Mouse (Mus musculus) gastrocnemius, postnatal 4 days (tissue): ENCODE measurements around the gene Cabp4. TPM values are rescaled to one million over a fixed set of nuclear protein-coding genes. Genes with fewer than 3 reads are reported as not detected.
A peak's percentile ranks its signal among the peaks of the same experiment; 100 is the strongest.

Experiments used
- DNase-seq, 2 experiments: peaks; one replicate each; pipeline ENCODE4 v3.0.0; 2021 to 2022; ENCODE audit warnings: low spot score in 2 of 2, mixed read lengths in 2 of 2
- total RNA-seq, 2 experiments: library from RNA; stranded (reverse); gene quantifications; 2 replicates each; pipeline ENCODE4 v1.2.3; 2021

Gene Cabp4
- total RNA-seq, 2 experiments from 2014 or later: not detected

DNA sequence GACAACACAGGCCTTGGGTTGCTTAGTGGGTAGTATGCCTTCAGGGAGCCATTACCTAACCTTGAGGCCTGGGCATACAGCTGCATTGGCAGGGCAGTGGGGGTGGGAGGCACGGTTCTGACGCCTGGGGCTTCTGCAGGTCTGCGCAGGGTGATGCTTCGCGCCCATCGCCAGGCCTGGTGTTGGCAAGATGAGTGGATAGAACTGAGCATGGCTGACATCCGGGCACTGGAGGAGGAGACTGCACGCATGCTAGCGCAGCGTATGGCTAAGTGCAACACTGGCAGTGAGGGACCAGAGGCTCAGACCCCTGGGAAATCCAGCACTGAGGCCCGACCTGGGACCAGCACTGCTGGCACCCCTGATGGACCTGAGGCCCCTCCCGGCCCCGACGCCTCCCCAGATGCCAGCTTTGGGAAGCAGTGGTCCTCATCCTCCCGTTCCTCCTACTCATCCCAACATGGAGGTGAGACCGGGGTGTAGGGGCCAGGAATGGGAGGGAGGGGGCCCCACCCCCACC lies 39.1 kb downstream of the Cabp4 start:
- DNase-seq: no peak

DNA sequence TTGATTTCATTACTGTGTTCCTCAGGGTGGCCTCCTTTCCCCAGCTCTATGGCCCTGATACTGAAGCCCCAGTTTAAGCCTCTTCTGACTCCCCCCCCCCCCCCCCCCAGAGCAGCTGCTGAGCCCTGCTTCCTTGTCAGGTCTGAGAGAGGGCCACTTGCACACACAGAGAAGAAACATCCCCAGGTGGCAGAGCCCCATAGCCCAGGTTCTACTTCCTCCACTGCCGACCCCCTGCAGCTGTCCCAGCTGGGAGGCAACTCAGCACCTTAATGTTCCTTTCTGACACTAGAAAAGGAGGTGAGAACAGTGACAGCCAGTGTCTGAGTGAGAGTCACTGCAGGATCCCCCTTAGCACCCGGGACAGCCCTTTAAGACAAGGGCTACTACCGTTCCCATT lies 40.0 kb downstream of the Cabp4 start:
- DNase-seq: no peak

DNA sequence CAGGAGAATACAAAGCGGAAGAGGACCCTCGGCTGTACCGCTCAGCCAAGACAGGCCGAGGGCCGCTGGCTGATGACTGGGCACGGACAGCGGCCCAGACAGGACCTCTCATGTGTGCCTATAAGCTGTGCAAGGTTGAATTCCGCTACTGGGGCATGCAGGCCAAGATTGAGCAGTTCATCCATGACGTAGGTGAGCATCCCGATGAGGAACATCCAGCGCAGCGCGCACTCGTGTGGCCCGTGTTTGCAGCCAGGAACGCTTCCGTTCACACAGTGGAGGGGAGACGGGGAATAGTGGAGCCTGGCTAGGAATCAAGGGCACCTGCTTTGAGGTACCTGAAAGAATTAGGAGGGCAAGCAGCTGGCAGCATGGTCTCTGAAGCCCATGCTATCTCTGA lies 40.5 kb downstream of the Cabp4 start:
- DNase-seq: no peak

DNA sequence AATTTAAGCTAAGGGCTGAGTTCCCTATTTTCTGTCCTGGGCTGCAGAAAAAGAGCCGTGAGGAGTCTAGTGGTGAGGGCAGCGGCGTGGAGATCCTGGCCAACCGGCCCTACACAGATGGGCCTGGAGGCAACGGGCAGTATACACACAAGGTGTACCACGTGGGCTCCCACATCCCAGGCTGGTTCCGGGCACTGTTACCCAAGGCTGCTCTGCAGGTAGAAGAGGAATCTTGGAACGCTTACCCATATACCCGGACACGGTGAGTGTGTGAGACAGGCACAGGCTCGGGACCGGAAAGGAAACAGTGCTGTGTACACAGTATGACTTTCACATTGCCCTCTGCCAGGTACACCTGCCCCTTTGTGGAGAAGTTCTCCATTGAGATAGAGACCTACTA lies 41.2 kb downstream of the Cabp4 start:
- no peak for DNase-seq

DNA sequence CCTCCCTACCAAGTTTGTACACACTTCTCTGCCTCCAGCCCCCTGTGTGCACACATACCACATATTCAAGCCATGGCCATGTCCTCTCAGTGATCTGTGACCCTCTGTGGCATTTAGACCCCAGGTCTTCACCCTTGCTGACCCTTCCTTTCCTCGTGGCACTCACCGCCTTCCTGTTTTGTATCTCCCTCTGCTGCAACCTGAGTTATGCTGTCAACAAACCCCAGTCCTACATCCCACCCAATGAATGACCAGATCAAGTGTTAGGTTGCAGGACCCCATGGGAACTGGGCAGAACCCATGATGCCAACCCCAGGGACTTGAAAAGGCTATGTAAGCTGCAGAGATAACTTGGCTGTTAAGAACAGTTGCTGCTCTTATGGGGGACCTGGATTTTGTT lies 41.8 kb downstream of the Cabp4 start:
- DNase-seq: no peak

DNA sequence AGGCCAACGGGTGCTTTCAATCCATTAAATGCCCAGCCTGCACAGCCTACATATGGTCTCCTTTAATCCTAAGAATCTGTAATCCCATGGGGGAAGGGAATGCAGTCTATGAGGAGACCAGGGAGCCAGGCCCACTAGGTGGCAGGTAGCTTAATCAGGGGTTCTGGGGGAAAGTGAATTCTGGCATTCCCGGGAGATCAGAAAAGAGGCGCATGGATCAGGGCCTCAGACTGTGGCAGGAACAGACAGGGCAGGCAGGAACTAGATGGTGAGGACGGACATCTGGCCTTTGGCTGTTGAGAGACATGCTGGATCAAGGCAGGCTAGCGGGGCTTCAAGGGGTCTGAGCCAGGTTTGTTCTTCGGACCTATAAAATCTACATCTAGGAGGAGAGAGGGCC lies 42.4 kb downstream of the Cabp4 start:
- DNase-seq: no peak

DNA sequence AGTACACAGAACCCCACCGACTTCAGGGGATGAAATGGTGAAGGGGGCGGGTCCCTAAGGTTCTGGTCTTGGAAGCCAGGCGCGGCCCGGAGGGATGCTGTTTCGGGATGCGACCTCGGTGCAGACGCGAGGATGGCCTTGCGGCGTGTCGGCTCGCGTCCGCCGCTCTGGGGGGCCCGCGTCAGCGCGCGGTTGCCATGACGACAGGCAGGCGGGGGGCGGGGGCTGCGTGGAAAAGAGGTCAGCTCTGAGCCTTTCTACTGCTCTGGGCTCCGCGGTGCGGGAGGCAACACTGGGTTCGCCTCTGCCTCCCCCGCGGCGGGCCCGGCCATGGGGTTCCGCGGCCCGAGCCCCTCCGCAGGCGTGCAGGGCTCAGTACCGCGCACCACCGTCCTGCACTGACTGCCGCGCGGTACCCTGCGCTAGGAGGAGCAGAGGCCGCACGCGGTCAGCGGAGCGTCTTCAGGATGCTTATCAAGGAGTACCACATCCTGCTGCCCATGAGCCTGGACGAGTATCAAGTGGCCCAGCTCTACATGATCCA lies 43.0 kb downstream of the Cabp4 start:
- no peak for DNase-seq

DNA sequence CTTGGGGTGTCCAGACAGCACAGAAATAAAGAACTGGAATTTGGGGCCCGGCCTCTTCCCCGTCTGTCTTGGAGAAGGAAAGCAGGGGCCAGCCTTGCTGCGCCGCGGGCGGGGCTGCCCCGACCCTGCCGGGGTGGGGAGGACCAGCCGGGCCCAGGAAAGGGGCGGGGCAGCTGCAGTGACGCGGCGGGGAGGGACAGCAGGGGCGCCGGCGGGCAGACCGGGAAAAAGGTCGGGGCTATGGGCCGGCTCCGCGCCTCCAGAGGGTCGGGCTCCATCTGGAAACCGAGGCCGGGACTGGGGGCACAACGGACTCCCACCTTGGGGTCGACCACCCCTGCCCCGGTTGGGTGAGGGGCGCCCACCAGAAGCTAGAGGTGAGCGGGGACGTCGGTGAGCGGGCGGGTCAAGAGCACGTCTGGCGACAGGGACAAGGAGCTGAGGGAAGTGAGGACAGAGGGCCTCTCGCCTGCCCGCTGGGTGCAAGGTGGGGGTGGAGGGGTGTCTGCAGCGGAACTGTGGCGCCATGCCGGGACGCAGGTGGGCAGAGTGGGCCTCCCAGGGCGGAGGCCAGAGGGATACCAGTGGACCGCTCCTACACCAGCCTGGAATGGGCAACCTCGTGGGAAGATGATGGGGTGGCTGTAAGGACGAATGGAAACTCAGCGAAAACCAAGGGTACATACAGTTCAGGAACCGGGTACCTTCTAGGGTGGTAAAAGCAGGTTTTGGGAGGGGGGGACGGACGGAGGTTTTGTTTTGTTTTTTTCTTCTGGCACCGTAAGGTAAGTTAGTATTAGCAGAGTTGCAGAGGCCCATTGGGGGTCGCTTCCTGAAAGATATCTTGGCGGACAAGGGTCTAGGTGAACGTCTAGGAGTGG lies 43.8 kb downstream of the Cabp4 start, which contains the start of gene Pitpnm1:
Gene Pitpnm1, plus strand, starts transcription at position 162 of the 881 bp plus-strand sequence.
- peak; percentile 59 to 69 for DNase-seq

DNA sequence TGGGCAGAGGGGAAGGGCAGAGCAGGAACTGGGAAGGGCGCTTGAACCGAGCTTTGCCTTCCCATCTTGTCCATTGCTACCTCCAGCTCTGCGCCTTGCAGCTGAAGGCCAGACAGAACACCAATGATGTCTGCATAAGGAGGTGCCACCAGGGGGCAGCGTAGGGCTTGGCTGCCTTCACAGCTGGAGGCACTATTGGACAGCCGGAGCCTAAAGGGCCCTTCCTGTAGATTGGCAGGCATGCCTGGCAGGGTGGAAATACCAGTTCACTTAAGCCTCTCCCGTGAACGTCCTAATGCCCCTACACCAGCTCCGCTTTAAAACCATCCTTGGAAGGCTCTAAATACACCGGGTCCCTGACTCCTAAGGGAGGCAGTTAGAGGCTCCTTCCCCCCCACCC lies 44.8 kb downstream of the Cabp4 start:
- peak; percentile 84 to 93 for DNase-seq

DNA sequence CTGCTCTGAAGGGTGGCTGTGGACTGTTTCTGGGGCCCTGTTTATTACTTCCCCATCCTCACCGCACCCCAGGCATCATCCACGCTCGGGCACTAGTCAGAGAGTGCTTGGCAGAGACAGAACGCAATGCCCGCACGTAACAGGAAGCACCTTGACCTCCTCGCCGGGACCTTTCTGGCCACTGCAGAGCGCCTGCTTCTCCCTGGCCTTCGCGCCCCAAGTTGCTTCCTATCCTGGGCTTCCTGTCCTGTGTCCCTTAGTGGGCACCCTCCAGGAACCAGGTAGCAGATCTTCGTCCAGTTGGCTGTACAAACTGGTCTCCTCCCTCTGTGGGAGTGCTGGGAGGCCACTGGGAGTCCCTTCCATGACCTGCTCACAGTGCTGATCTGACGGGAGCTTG lies 45.4 kb downstream of the Cabp4 start:
- no peak for DNase-seq

DNA sequence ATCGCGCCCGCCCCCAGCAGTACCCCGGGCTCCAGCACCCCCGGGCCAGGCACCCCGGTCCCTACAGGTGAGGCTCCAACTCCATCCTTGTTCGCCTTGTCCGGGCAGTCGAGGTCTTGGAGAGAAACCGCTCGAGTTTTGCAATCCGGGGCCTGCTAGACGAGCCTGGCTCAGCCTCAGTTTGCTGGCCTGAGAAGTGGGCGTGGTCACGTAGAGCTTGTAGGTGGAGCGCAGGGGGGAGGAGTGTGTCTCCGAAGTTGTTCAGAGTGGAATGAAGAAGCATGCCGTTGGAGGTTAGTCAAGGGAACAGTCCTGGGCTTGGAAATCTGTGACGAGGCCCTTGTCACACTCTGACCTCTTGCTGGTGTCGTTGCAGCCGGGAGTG lies 46.4 kb downstream of the Cabp4 start:
- DNase-seq: peak in 1 of 2 experiments; percentile 75

DNA sequence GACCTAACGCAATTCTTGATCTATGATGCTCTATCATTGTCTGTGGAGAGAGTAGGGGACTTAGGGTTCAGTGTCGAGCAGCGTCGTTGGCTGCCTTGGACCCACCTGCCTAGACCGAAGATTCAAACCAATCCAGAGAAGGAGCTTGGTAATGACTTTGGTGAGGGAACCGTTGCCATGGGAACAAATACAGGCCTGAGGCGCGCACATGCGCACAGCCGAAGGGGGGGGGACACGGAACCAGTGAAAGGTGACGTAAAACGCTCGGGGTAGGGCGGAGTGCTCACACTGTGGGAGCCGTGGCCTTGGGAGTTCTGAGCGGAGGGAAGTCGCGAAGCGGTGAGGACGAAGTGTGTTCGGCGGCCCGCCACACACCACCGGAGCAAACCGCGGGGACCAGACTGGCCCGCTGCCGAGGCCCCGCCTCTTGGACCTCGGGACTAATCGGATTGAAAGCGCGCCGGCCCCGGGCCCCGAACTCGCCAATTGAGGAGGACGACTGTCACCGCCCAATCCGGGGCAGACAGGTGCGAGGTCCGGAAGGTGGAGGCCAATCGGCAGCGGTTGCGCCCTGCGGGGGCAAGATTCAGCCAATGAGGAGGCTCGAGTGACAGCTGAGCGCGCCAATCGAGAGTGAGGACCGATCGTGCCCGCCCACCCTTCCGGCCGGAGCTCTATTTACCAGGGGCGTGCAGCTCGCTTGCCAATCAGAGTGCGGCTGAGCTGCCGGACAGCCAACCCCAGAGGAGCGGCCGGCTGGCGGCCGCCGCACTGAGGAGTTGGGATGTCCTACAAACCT lies 47.0 kb downstream of the Cabp4 start, which contains the start of gene Cdk2ap2:
Gene Cdk2ap2, plus strand, starts transcription at position 541 of the 799 bp plus-strand sequence.
- DNase-seq: peak; percentile 98

DNA sequence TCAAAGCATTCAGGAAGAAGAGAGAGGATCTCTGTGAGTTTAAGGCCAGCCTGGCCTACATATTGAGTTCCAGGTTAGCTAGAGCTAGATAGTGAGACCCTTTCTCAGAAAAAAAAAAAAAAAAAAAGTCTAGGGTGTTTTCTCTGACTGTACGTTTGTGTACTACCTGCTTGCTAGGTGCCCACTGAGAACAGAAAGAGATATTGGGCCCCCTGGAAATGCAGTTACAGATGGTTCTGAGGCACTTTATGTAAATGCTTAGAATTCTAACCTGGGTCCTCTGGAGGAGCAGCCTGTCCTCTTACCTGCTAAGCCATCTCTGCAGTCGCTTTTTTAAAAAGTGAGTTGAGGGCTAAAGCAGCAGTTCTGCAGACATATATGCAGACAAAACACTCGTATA lies 48.0 kb downstream of the Cabp4 start:
- no peak for DNase-seq

DNA sequence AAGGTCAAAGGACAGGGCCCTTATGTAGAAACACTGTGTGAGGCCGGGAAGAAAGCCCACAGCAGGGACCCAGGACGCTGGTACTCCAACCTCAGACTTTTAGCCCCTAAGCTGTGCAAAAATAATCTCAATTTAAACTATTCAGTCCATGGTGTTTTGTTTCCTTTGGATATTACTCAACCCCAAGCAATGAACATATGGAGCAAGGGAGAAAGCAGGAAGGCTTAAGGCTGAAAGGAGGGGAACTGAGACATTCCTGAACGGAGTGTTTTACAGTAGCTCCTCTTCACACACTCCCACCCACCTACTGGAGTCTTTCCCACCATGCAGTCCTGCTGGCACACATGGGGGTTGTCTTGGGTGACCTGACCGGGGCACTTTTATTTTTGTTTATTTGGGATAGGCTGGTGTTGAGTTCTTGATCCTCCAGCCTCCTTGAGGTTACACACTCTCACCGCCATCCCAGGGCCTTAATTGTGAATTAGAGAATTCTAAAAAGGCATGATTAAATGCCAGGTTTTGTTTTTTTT lies 49.0 kb downstream of the Cabp4 start:
- no peak for DNase-seq

DNA sequence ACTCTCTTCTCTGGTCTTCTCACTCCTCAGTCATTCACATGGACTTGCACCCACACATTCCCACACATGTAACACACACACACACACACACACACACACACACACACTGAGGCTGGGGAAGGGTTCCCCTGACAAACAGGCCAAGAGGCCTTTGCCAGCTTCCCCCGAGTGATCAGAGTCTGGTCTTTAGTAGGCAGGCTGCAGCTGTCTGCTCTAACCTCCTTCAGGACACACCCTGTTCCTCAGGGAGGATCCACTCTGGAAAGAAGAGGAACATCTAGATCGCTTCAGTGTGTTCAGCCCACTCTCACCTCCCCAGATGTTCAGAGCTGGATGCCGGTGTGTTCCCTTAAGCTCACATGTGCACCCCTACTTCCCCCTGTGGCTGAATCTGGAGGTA lies 49.5 kb downstream of the Cabp4 start:
- DNase-seq: no peak

DNA sequence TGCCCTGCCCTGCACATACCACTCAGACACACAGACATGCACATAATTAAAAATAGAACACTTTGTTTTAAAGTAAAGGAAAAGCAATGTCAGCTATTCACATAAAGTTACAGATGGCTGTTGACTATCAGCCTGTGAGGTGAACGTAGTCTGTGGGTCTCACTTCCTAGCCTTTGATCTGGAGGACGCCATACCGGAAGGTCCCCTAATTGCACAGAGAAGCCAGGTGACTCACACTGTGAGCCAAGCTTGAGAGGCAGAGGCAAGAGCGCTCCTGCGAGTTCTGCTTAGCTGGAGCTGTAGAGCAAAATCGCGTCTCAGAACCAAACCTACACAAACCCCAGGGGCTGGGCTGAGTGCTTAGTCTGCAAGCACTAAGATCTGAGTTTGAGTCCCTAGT lies 50.1 kb downstream of the Cabp4 start:
- DNase-seq: no peak

DNA sequence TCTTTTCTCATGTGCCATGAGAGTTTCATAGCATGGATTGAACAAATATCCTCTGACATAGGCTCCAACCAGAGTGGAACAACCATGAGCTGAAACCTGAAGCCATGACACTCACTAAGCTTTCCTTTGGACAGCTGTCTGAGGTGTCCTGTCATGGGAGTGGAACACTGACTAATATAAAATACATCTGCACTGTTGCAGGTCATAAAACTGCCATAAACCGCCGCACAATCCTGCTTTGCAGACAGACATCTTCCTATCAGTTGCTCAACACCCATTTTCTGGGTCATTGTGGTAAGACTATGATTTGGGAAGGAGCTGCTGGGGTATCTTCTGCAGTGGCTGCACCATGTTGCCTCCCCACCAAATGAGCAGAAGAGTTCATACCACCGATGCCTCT lies 51.1 kb downstream of the Cabp4 start:
- DNase-seq: no peak

DNA sequence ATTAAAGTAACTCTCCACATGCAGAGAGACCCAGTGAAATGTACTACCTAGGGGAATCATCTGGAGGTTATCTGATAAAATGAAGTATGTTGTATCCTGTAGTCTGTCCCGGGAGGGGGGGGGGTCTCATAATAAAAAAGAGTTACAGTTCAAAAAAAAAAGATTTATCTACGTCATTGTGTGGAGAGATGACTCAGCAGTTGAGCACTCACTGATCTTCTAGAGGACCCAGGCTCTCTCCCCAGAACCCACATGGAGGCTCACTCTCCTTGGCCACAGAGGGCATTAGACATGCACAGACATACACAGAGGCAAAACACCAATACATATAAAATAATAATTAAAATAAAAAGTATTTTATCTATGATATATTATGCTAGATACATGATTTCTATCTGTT lies 52.5 kb downstream of the Cabp4 start:
- no peak for DNase-seq

DNA sequence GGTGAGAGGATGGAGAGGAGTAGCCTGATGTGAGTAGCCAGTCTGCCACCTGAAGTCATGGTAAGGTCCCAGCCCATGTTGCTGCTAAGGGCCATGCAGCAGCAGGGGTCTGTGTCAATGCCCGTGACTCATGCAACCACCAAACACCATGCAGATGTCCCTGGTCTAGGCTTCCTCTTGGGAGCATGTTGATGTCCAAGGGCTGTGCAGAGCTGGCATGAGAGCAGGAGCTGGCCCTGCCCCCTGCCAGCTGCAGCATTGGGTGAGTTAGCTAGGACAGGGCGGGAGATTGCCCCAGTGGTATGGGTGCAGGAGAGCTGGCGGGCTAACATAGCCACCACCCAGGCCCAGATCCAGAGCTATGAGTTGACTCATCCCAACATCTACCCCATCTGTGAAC lies 53.4 kb downstream of the Cabp4 start:
- no peak for DNase-seq

DNA sequence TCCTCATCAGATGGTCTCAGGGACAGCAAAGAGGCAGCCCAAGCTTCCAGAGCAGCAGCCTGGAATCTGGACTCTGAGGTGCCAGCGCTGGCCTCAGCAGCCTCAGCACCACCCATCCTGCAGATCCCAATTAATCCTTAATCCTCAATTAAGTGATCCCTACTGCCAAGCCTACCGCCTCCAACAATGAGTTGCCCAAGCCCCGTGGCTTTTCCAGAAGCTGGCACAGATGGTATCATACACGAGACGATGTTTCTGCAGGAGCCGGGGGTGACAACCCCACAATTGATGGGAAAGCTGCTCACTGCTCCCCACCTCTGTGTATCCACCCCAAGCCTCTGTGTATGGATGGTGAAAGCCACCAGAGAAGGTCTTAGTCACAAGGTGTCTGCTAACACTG lies 54.7 kb downstream of the Cabp4 start:
- DNase-seq: no peak

DNA sequence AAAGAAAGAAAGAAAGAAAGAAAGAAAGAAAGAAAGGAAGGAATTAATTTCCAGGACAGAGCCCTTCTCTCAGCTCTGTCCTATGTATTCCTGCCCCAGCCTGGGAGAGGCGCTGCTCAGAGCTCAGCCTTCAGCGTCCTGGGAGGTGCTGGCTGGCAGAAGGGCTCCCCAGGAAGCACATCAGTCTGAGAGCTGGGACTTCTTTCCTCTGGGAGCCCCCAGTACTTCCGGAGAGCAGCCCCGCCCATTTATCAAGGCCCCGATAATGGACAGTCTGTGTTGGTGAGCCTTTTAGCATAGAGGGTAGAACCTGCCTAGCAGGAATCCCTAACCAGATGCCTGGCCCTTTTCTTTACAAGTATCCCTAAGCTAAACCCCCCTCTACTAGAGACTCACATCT lies 55.7 kb downstream of the Cabp4 start:
- no peak for DNase-seq

DNA sequence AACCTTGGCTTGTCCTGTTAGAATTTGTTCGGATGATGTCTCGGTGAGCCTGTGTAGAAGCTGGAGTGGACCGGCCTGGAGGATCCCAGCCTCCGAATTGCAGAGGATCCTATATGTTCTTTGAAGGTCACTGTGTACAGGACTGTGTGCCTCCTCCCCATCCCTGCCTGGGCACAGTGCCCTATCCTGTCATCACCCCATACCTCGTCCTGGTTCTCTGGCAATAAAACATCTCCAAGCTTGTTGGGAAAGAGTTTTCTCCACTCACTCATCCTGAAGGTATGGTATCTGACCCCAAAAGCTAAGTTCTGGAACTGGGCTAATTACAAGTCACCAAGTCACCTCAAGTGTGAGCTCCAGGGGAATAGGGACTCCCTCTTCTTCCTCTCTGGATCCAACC lies 56.7 kb downstream of the Cabp4 start:
- no peak for DNase-seq
